Mouse (Mus musculus): ENCODE data around the gene 1700012B09Rik.

Gene 1700012B09Rik

DNA sequence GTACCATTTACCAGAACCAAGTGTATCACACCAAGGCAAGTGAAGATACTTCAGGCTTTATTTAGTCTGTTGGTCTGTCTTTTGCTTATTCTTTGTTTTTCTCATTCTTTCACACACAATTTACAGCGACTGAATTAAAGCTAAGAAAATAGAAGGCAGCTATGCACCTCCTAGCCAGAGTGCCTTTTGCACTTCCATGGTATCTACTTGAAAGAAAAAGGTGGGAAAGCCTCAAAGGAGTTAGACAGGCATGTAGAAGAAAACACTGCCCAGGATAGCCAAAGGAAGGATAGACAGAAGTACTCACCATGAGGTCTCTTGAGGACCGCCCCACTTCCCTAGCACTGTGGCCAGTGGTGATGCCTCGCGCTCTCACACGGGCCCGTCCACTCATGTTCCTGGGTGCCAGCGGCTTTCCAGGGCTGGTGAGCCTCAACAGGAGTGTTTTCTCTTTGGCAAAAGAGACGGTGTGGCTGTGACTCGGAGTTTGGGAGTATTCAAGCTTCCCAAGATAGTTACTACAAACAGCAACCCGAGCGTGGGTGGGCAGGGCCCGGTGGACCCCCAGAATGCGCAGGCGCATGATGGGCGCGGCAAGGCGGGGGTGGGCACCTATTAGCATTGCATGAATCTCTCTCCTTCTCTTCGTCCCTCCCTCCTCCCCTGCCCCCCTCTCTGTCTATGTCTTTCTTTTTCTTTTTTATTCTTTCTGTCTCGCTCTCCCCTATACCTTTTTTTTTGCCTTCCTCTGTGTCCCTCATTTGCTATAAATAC lies 30.5 kb downstream of the 1700012B09Rik start, which contains the start of gene Piwil4:
Gene Piwil4 (minus strand): TSS at position 583 of the 774 bp plus-strand sequence.
- in situ Hi-C loops (cut with MboI; ENCODE audit: unreplicated experiment in 2 of 2), result no loop called here

DNA sequence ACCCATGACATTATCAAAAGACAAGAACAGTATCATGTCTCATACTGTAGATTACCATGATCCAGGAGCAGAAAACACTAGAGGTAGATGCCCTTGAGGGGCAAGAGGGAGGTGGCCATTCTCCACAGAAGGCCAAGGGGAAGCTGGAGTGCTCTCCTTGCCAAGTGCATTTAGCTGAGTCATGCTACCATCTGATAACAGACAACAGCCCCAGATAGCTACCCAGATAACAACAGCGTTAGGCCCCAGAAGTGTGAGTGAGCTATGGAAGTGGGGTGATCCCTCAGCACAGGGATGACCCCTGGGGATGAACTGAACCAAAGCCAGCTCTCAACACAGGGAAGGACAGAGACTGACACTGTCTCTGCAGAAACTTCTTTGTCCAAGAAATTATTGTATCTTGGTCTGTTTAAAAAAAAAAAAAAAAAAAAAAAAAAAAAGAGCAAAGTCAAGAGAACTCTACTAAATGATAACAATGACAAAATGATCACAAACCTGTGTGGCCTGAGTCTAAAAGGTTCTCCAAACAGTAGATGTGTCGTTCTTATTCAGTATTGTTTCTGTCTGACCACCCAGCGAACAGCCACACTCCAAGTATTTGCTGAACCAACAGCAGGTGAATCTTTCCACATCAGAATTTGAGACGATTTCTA lies 31.2 kb downstream of the 1700012B09Rik start:
- in situ Hi-C loops (cut with MboI; ENCODE audit: unreplicated experiment in 2 of 2), result no loop called here

DNA sequence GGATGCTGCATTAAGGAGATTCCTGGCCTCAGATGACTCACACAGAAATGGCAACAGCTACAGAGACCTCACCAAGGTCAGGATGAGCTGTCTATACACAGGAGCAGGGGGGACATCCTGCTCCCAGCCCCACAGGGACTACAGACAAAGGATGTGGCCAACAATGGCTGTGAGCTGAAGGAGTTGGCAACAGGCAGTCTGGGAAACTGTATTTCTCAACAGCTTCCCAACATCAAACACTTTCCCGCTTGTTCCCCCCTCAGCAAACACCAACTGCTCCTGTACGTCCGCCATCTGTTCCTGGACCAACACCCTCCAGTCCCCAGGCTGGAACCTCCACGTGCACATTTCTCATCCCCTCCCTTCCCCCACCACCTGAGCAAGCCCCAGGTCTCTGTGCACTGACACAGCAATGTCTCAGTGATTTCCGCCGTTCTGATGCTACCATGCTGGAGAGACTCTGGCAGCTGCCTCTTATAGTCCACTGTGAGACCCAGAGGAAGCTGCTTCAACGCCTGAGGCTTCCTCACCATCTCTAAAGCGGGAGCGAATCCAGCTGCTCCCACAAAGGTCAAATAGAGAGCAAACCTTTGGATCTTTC lies 39.8 kb downstream of the 1700012B09Rik start:
- in situ Hi-C loops (cut with MboI; ENCODE audit: unreplicated experiment in 2 of 2), result no loop called here

DNA sequence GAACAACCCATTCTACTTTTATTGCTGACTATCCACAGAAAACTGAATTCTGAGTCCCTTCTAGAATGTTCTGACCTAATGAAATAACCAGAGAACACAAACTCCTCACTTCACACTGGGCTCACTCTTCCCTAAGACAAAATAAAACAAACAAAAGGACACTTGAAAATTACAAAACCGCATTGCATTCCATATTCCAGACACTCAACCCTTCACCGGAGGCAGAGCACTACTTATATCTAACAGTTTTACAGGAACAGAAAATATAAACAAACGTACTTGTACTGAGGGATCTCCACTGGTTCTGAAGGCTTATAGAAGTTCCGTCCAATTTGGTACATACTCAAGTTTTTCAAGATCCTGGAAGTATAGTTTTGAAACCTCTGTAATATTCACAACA lies 42.5 kb downstream of the 1700012B09Rik start:
- in situ Hi-C loops (cut with MboI; ENCODE audit: unreplicated experiment in 2 of 2), result no loop called here

DNA sequence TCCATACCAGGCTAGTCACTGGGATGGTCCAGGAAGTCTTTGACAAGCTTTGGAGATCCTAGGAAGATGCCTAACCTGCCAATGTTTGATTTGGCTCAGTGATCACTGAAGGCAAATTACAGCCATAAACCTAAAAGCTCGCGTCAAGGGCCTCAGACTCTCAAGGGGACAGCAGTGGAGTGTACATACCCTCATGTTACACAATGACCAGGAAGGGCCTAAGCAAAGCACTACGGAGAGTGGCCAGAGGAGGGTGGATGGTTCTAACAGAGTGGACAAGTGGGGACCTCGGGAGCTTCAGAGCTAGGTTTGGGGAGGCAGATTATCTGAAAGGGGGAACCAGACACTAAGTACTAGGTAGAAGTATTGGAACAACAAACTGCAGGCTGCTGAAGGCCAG lies 44.2 kb downstream of the 1700012B09Rik start:
- in situ Hi-C loops (cut with MboI; ENCODE audit: unreplicated experiment in 2 of 2), result no loop called here

DNA sequence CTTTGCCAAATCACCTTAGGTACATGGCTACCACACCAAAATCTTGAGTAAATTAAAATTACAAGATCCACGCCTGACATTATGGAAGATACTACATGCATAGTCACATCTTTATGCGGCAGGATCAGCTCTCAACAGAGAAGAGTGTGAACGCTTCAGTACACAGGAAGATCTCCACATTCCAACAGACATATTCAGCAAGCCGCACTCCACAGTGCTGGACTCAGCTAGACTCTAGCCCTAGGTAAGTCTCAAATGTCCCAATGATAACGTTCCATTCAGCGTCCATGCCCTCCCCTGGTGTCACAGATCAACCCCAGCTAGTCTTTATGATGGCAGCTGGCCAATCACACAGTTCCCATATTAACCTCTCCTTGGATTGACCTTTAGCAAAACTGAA lies 44.8 kb downstream of the 1700012B09Rik start:
- in situ Hi-C loops (cut with MboI; ENCODE audit: unreplicated experiment in 2 of 2), result no loop called here

DNA sequence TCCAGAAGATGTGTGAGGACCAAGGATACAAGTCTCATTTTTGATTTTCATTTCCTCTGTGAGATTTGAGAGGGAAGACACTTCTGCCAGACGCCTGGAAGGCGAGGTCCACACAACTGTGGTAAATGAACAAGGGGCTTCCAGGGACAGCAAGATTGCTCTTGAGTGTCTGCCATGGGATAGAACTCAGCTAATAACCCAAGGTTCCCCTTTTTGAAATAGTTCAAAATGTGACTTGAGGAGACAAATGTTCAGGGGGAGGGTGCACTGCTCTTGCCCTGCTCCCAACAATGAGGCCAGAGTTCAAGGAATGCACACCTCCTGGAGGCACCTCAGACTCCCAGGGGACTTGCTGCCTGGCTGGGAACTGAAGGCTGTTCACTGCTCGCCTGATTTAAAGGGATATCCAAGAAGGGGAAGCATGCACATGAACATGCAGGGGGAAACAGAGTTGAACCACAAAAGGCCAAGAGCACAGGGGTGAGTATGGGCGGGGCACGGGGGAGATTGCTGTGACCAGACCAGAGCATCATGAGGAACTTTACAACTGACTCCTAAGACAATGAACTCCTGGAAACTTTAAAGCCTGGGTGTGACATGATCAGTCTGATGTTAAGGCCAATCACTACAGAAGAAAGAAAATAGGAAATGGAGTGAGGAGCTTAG lies 45.9 kb downstream of the 1700012B09Rik start:
- in situ Hi-C loops (cut with MboI; ENCODE audit: unreplicated experiment in 2 of 2), result no loop called here

DNA sequence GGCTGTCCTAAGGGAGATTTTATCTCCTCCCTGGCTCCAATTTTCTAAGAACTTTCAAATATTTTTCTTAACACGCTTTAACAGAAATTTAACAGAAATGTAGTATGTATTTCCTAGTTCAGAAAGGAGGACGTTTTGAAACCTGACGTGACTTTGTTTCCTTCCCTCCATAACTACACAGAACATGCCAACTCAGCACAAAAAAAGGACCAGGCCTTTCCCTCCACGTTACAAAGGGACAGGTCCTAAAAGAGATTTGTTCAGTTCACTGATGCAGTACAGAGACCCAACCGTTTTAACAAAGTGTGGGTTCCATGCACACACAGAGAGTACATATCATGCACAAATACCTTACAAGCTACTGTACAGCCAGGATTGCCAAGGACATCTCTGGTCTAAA lies 49.2 kb downstream of the 1700012B09Rik start:
- in situ Hi-C loops (cut with MboI; ENCODE audit: unreplicated experiment in 2 of 2), result no loop called here

DNA sequence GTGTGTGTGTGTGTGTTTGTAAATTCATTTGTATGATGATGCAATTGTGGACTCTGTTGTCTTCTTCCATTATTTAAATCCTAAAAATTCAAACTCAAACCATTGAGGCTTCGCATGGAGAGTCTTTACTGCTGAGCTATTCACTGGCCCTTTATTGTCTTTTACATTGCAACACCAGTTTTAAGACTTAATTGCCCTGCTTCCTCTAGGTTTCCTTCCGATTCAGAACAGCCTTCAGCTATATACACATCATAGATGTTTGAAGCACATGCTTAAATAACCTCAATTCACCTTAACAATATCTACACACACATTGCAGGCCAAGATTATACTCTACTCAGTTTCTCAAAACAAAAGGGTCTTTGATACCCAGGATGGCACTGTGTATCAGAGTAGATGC lies 50.4 kb downstream of the 1700012B09Rik start:
- in situ Hi-C loops (cut with MboI; ENCODE audit: unreplicated experiment in 2 of 2), result no loop called here

DNA sequence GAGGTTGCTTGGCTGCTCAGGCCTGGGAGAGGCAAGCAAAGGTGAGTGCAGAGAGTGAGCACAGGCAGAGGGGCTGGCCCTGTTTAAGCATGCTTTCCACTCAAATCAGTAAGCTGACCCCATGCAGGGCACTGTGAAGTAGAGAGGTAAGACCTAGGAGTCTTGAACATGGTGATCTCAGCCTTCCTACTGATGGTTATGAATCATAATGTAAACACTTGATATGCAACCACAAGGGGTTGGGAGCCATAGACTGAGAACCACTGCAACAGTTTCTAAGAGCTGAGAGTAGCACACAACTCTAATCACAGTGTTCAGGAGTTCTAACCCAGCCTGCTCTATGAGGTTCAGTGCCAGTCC lies 52.5 kb downstream of the 1700012B09Rik start:
- in situ Hi-C loops (cut with MboI; ENCODE audit: unreplicated experiment in 2 of 2), result no loop called here

DNA sequence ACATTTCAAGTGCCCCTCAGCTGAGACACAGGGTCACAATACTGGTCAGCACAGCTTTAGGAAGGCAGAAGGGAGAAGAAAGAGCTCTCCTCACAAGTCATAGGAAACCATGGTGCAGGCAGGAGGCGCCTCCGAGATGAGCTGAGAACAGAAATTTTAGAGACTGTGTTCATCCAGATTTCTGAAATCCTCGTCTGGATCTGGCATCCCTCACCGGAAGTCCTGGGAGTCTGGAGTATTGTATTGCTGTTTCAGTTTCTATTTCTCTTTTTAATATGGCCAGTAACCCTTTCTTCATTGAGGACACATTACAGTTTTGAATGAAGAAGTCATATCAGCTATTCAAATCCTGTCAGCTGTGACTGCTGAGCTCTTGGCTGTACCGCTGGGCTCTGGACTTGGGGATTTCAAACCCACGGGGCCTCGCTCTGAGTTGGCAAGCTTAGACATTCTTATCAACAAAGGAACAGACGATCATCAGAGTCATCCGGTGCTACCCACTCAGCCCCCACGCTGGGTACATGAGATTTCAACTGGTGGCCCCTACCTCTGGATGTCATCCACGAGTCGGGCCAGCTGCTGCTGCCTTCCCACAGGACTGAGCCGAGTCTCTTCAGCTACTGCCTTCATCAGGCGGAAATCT lies 53.0 kb downstream of the 1700012B09Rik start:
- in situ Hi-C loops (cut with MboI; ENCODE audit: unreplicated experiment in 2 of 2), result no loop called here

DNA sequence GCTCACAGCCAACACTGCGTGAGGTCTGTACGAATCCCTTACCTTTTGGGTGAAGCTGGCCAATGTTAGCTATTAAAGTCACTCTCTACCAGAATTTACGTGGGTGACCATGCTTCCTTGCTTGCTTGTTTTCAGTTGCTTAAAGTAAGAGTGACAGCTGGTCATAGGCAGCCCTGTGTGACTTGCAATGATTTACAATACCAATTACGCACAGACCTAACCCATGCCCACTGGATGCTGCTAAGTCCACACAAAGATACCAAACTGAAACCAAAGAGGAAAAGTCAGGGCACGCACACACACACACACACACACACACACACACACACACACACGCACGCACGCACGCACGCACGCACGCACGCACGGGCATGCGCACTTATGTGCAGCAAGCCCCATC lies 55.6 kb downstream of the 1700012B09Rik start:
- in situ Hi-C loops (cut with MboI; ENCODE audit: unreplicated experiment in 2 of 2), result no loop called here

DNA sequence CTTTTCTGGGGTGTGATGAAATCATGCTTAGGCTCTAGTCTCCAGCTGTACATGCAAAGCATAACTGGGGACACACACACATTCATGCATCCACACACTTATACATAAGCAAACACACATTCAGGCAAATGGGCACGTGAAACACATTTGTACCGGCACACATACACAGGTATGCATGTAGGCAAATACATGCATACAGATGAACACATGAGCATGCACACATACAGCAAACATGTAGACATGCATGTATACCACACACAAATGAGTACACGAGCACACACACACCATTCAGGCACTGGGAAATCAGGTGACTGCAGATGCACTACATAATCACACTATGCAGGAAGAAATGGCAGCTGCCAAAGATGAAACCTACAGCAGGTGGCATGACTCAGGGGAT lies 59.9 kb downstream of the 1700012B09Rik start:
- in situ Hi-C loops (cut with MboI; ENCODE audit: unreplicated experiment in 2 of 2), result no loop called here

All from v-Abl transformed pro-B cells (cell line).